Mouse (Mus musculus) megakaryocyte, embryonic 14.5 days (primary cell): ENCODE measurements around the gene Nfya.

Experiments
- FLI1 ChIP-seq: IDR thresholded peaks from 2 replicates; pipeline ENCODE4 v1.6.1; 2012; ENCODE audit warnings: low read length, inconsistent platforms, mixed read lengths
- GATA1 ChIP-seq: IDR thresholded peaks from 3 replicates; pipeline ENCODE4 v1.6.1; 2012; ENCODE audit warnings: mixed read lengths, low read length, inconsistent platforms, borderline replicate concordance

GRCm38 (mm10) chr17:48362346-48362745, 47.4 kb downstream of the Nfya start:
- TF ChIP-seq FLI1 (no peak), GATA1 (no peak)
